Mouse (Mus musculus): Measurements from ENCODE around the gene Grb10. TPM values are rescaled to one million over a fixed set of nuclear protein-coding genes. Genes with fewer than 3 reads are reported as not detected.
A peak's percentile ranks its signal among the peaks of the same experiment; 100 is the strongest.

Gene Grb10
- polyA plus RNA-seq, 1 experiment from 2014 or later, result 283 TPM

DNA sequence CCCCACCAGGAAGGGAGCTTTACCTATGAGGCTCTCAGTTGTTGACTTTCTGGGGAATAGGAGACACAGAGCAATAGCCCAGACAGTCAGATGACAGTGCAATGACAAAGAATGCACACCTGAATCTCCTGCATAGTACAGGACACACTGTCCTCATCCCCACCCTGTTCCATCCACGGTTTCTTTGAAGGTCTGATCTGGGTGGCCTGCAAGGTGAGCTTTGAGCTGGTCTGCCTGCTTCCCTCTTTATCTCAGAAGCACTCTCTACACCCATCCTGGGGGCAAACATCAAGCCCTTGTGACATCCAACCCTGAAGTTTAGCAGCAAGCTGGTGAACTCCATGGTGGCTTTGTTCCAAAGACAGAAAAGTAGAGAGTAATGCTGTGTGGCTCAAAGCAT is 9.7 kb upstream of the Grb10 start:
- H3K27me3 ChIP-seq (ENCODE audit: control insufficient read depth, insufficient read depth, low read length), result 0 out of 2 replicates have a peak, but pooled peaks cover under 1% of the 10 kb centered on the region
- no peak overlapping the region for H3K27ac ChIP-seq (replicated peaks; ENCODE audit: low read depth, low read length)
- WGBS, result 74% methylated on average over 1 of the region's 1 CpGs
- no peak overlapping the region for H3K4me2 ChIP-seq (ENCODE audit: low read depth, severe bottlenecking)
- H3K9me3 ChIP-seq (ENCODE audit: control insufficient read depth, low read length), result no peaks in the 10 kb centered on the region
- H3K36me3 ChIP-seq (ENCODE audit: control insufficient read depth, insufficient read depth, low read length), result no peaks in the 10 kb centered on the region
- no peaks in the 10 kb centered on the region for H3K4me1 ChIP-seq (ENCODE audit: control insufficient read depth, insufficient read depth, low read length)
- H3K9ac ChIP-seq (ENCODE audit: low read length), result no peak overlapping the region
- DNase-seq (ENCODE audit: low spot score), result no peak
- no peak overlapping the region for H3K4me3 ChIP-seq (ENCODE audit: low read depth, low read length)
- no peak for ATAC-seq (ENCODE audit: insufficient number of reproducible peaks, low FRiP score, low TSS enrichment, low read depth)

- Histone ChIP-seq H3K27me3 (ENCODE audit: control insufficient read depth, insufficient read depth, low read length) (peaks cover 17% of the 10 kb centered on the region), H3K9me3 (ENCODE audit: control insufficient read depth, low read length) (no peaks in the 10 kb centered on the region), H3K36me3 (ENCODE audit: control insufficient read depth, insufficient read depth, low read length) (no peaks in the 10 kb centered on the region), H3K4me3 (ENCODE audit: low read depth, low read length) (no peak overlapping the region), H3K27ac (replicated peaks; ENCODE audit: low read depth, low read length) (no peak overlapping the region), H3K4me1 (ENCODE audit: control insufficient read depth, insufficient read depth, low read length) (no peaks in the 10 kb centered on the region), H3K9ac (ENCODE audit: low read length) (no peak overlapping the region), H3K4me2 (ENCODE audit: low read depth, severe bottlenecking) (no peak overlapping the region)
- DNase-seq (ENCODE audit: low spot score) (no peak), ATAC-seq (ENCODE audit: insufficient number of reproducible peaks, low FRiP score, low TSS enrichment, low read depth) (no peak)
- WGBS, result 52% methylated on average over 3 of the region's 3 CpGs
Observed at GRCm38 (mm10) chr11:12044245-12044644, 5.8 kb upstream of the Grb10 start.

GRCm38 (mm10) chr11:12041787-12042186 is 3.3 kb upstream of the Grb10 start:
- no peak overlapping the region for H3K4me3 ChIP-seq (ENCODE audit: low read depth, low read length)
- WGBS, result 87% methylated on average over 4 of the region's 4 CpGs
- H3K27me3 ChIP-seq (ENCODE audit: control insufficient read depth, insufficient read depth, low read length), result peaks cover 32% of the 10 kb centered on the region
- no peak overlapping the region for H3K27ac ChIP-seq (replicated peaks; ENCODE audit: low read depth, low read length)
- DNase-seq (ENCODE audit: low spot score) (no peak), ATAC-seq (ENCODE audit: insufficient number of reproducible peaks, low FRiP score, low TSS enrichment, low read depth) (no peak)
- H3K9ac ChIP-seq (ENCODE audit: low read length), result no peak overlapping the region
- H3K4me2 ChIP-seq (ENCODE audit: low read depth, severe bottlenecking), result no peak overlapping the region
- H3K36me3 ChIP-seq (ENCODE audit: control insufficient read depth, insufficient read depth, low read length), result no peaks in the 10 kb centered on the region
- H3K9me3 ChIP-seq (ENCODE audit: control insufficient read depth, low read length), result no peaks in the 10 kb centered on the region
- H3K4me1 ChIP-seq (ENCODE audit: control insufficient read depth, insufficient read depth, low read length), result no peaks in the 10 kb centered on the region

GRCm38 (mm10) chr11:12041379-12041778 is 2.9 kb upstream of the Grb10 start:
- no peaks in the 10 kb centered on the region for H3K36me3 ChIP-seq (ENCODE audit: control insufficient read depth, insufficient read depth, low read length)
- no peak overlapping the region for H3K4me3 ChIP-seq (ENCODE audit: low read depth, low read length)
- no peak for ATAC-seq (ENCODE audit: insufficient number of reproducible peaks, low FRiP score, low TSS enrichment, low read depth)
- no peak overlapping the region for H3K27ac ChIP-seq (replicated peaks; ENCODE audit: low read depth, low read length)
- H3K4me2 ChIP-seq (ENCODE audit: low read depth, severe bottlenecking), result no peak overlapping the region
- no peaks in the 10 kb centered on the region for H3K4me1 ChIP-seq (ENCODE audit: control insufficient read depth, insufficient read depth, low read length)
- 88% methylated on average over 6 of the region's 6 CpGs for WGBS
- peaks cover 36% of the 10 kb centered on the region for H3K27me3 ChIP-seq (ENCODE audit: control insufficient read depth, insufficient read depth, low read length)
- H3K9me3 ChIP-seq (ENCODE audit: control insufficient read depth, low read length), result no peaks in the 10 kb centered on the region
- no peak overlapping the region for H3K9ac ChIP-seq (ENCODE audit: low read length)
- DNase-seq (ENCODE audit: low spot score), result no peak

DNA sequence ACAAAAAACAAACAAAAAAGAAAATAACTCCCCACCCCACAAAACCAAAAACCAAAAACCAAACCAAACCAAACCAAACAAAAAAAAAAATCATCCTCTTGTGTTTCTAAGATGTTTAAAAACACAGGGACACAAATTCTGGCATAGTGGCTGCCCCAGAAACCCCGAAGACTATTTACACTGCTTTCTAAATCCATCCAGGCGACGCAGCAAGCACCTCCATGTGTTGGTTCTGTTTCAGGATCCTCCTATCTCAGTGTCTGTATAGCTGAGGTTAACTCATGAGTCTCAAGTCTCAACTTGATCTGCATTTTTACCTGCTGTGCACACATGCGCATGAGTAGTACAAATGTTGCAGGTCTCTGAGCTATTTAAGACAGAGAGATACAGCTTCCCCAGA is 1.9 kb upstream of the Grb10 start:
- Histone ChIP-seq H3K27me3 (ENCODE audit: control insufficient read depth, insufficient read depth, low read length) (peaks cover 40% of the 10 kb centered on the region), H3K4me2 (ENCODE audit: low read depth, severe bottlenecking) (no peak overlapping the region), H3K36me3 (ENCODE audit: control insufficient read depth, insufficient read depth, low read length) (no peaks in the 10 kb centered on the region), H3K4me3 (ENCODE audit: low read depth, low read length) (no peak overlapping the region), H3K9me3 (ENCODE audit: control insufficient read depth, low read length) (no peaks in the 10 kb centered on the region), H3K4me1 (ENCODE audit: control insufficient read depth, insufficient read depth, low read length) (no peaks in the 10 kb centered on the region), H3K27ac (replicated peaks; ENCODE audit: low read depth, low read length) (no peak overlapping the region), H3K9ac (ENCODE audit: low read length) (no peak overlapping the region)
- ATAC-seq (ENCODE audit: insufficient number of reproducible peaks, low FRiP score, low TSS enrichment, low read depth), result no peak
- whole genome bisulfite sequencing, result 91% methylated on average over 4 of the region's 4 CpGs
- DNase-seq (ENCODE audit: low spot score), result no peak

DNA sequence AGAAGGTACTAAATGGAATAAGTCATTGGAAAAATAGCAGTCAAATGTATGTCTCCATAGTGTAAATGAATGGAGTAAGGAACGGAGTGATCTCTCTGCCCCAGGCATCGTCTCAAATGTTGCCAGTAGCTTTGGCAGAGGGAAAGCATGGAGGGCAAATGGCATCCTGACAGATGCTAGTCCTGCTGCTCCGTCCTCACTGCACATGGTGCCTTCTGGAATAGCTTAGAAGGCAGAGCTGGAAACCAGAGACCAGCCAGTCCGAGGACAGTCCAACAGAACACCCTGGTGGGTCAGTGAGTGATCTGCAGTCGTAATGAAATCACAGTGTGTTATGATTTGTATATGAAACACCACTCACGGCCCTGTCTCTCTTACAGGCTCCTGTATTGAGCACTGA is 1.3 kb upstream of the Grb10 start:
- 73% methylated on average over 6 of the region's 6 CpGs for WGBS
- no peak overlapping the region for H3K4me3 ChIP-seq (ENCODE audit: low read depth, low read length)
- H3K4me1 ChIP-seq (ENCODE audit: control insufficient read depth, insufficient read depth, low read length), result no peaks in the 10 kb centered on the region
- peaks cover 46% of the 10 kb centered on the region for H3K27me3 ChIP-seq (ENCODE audit: control insufficient read depth, insufficient read depth, low read length)
- no peak overlapping the region for H3K4me2 ChIP-seq (ENCODE audit: low read depth, severe bottlenecking)
- no peaks in the 10 kb centered on the region for H3K9me3 ChIP-seq (ENCODE audit: control insufficient read depth, low read length)
- no peak for DNase-seq (ENCODE audit: low spot score)
- H3K9ac ChIP-seq (ENCODE audit: low read length), result no peak overlapping the region
- no peak overlapping the region for H3K27ac ChIP-seq (replicated peaks; ENCODE audit: low read depth, low read length)
- ATAC-seq (ENCODE audit: insufficient number of reproducible peaks, low FRiP score, low TSS enrichment, low read depth), result no peak
- H3K36me3 ChIP-seq (ENCODE audit: control insufficient read depth, insufficient read depth, low read length), result no peaks in the 10 kb centered on the region

- no peak overlapping the region for H3K4me3 ChIP-seq (ENCODE audit: low read depth, low read length)
- H3K36me3 ChIP-seq (ENCODE audit: control insufficient read depth, insufficient read depth, low read length), result no peaks in the 10 kb centered on the region
- ATAC-seq (ENCODE audit: insufficient number of reproducible peaks, low FRiP score, low TSS enrichment, low read depth) (peak; percentile 37; the same call in 1 of the 2 replicates), DNase-seq (ENCODE audit: low spot score) (peak; percentile 71)
- 25% methylated on average over 3 of the region's 3 CpGs for WGBS
- no peaks in the 10 kb centered on the region for H3K9me3 ChIP-seq (ENCODE audit: control insufficient read depth, low read length)
- no peak overlapping the region for H3K27ac ChIP-seq (replicated peaks; ENCODE audit: low read depth, low read length)
- H3K27me3 ChIP-seq (ENCODE audit: control insufficient read depth, insufficient read depth, low read length), result peaks cover 51% of the 10 kb centered on the region
- no peaks in the 10 kb centered on the region for H3K4me1 ChIP-seq (ENCODE audit: control insufficient read depth, insufficient read depth, low read length)
- no peak overlapping the region for H3K9ac ChIP-seq (ENCODE audit: low read length)
- H3K4me2 ChIP-seq (ENCODE audit: low read depth, severe bottlenecking), result no peak overlapping the region
Observed at GRCm38 (mm10) chr11:12039098-12039497, 615 bp upstream of the Grb10 start.

GRCm38 (mm10) chr11:12037689-12038469 is 604 bp downstream of the Grb10 start:
- H3K27me3 ChIP-seq (ENCODE audit: control insufficient read depth, insufficient read depth, low read length), result peaks cover 52% of the 10 kb centered on the region
- peak overlapping the region; percentile 96 for H3K9ac ChIP-seq (ENCODE audit: low read length)
- H3K27ac ChIP-seq (replicated peaks; ENCODE audit: low read depth, low read length), result peak overlapping the region; percentile 97
- H3K4me3 ChIP-seq (ENCODE audit: low read depth, low read length), result peak overlapping the region; percentile 63
- DNase-seq (ENCODE audit: low spot score), result peak; percentile 68
- ATAC-seq (ENCODE audit: insufficient number of reproducible peaks, low FRiP score, low TSS enrichment, low read depth), result no peak; the same call in 1 of the 2 replicates
- 0 out of 2 replicates have a peak, but pooled peaks cover under 1% of the 10 kb centered on the region for H3K4me1 ChIP-seq (ENCODE audit: control insufficient read depth, insufficient read depth, low read length)
- no peaks in the 10 kb centered on the region for H3K9me3 ChIP-seq (ENCODE audit: control insufficient read depth, low read length)
- no peaks in the 10 kb centered on the region for H3K36me3 ChIP-seq (ENCODE audit: control insufficient read depth, insufficient read depth, low read length)
- H3K4me2 ChIP-seq (ENCODE audit: low read depth, severe bottlenecking), result peak overlapping the region; percentile 31
- 5% methylated on average over 48 of the region's 48 CpGs for WGBS
